14 mouse cellular contexts compared by ENCODE assay signal in genomic region chr14:77533638-77534037, GRCm38 (mm10).
A peak's percentile ranks its signal among the peaks of the same experiment; 100 is the strongest.
DNase-seq lines count a peak whose midpoint lies in the region; ATAC-seq lines count a peak whose summit lies in the region.
"Had no signal": no experiment of that assay in that cellular context is flagged by ENCODE, and none has a peak within 500 bp of the region (broad histone marks: within the 10 kb centered on the region; RNA-seq: fewer than 3 reads in every experiment).

No protein-coding gene starts in this region.

- peak; percentile 37 for DNase-seq in CD4-positive, CD25-positive, alpha-beta regulatory T cell, adult 2 months (ENCODE audit: low read depth, low spot score)
- DNase-seq in kidney, postnatal 36 days: peak; percentile 2 to 18
- DNase-seq in WW6 (ENCODE audit: low read depth, low spot score): peak; percentile 33
- no peak for DNase-seq in testis, postnatal 10 days (ENCODE audit: low spot score)
- no peak for DNase-seq in kidney, adult 18-20 months
- DNase-seq: liver had no signal

- no peak overlapping the region for H3K27ac ChIP-seq in kidney, embryonic 14.5 days (ENCODE audit: low read depth, low read length)
- H3K27ac ChIP-seq: forebrain, embryonic 13.5 days; hindbrain, embryonic 13.5 days; macrophage; neural tube, embryonic 13.5 days had no signal

- no peak overlapping the region for H3K4me2 ChIP-seq in kidney, embryonic 14.5 days (replicated peaks; ENCODE audit: low read depth, low read length)
- H3K4me2 ChIP-seq: forebrain, embryonic 13.5 days; hindbrain, embryonic 13.5 days; neural tube, embryonic 13.5 days had no signal

- no peaks in the 10 kb centered on the region for H3K9me3 ChIP-seq in kidney, embryonic 14.5 days (ENCODE audit: control insufficient read depth, low read length)
- H3K9me3 ChIP-seq: forebrain, embryonic 13.5 days; hindbrain, embryonic 13.5 days; neural tube, embryonic 13.5 days had no signal

- H3K4me3 ChIP-seq in kidney, embryonic 14.5 days (ENCODE audit: low read length): no peak overlapping the region
- H3K4me3 ChIP-seq: forebrain, embryonic 13.5 days; hindbrain, embryonic 13.5 days; neural tube, embryonic 13.5 days had no signal

- no peaks in the 10 kb centered on the region for H3K27me3 ChIP-seq in kidney, embryonic 14.5 days (ENCODE audit: control insufficient read depth, insufficient read depth, low read length)
- H3K27me3 ChIP-seq: forebrain, embryonic 13.5 days; hindbrain, embryonic 13.5 days; neural tube, embryonic 13.5 days had no signal

- ATAC-seq in CD4-positive, CD25-positive, alpha-beta regulatory T cell, adult 4 months: no peak
- ATAC-seq in kidney, embryonic 14.5 days (ENCODE audit: low FRiP score, low TSS enrichment): no peak
- peak; percentile 81 for ATAC-seq in megakaryocyte, adult 5-6 weeks (ENCODE audit: poor library complexity, severe bottlenecking)
- ATAC-seq: activated CD4-positive, CD25-positive, alpha-beta regulatory T cell, adult 4 months; forebrain, embryonic 13.5 days had no signal

- H3K4me1 ChIP-seq in kidney, embryonic 14.5 days (ENCODE audit: control insufficient read depth, insufficient read depth, low read length): no peaks in the 10 kb centered on the region
- H3K4me1 ChIP-seq: neural tube, embryonic 13.5 days had no signal

- WGBS in kidney, embryonic 14.5 days: 77% methylated on average over 5 of the region's 5 CpGs

- no peak overlapping the region for H3K9ac ChIP-seq in kidney, embryonic 14.5 days (ENCODE audit: low read depth, low read length)
- H3K9ac ChIP-seq: forebrain, embryonic 13.5 days; hindbrain, embryonic 13.5 days; neural tube, embryonic 13.5 days had no signal

- H3K36me3 ChIP-seq in kidney, embryonic 14.5 days (ENCODE audit: control insufficient read depth, insufficient read depth, low read length): no peaks in the 10 kb centered on the region
- H3K36me3 ChIP-seq: hindbrain, embryonic 13.5 days; neural tube, embryonic 13.5 days had no signal

Comparison
In these comparisons a context has a peak if more than half of its experiments do, and no peak if none do; other contexts are left out.
1. DNase-seq: peak in CD4-positive, CD25-positive, alpha-beta regulatory T cell, adult 2 months (single experiment), kidney, postnatal 36 days (2 of 2) and WW6 (single experiment); none in testis, postnatal 10 days (single experiment) and kidney, adult 18-20 months (single experiment).